Mouse (Mus musculus) liver, embryonic 13.5 days (tissue): ENCODE results near the gene Mpped1. TPM values are rescaled to one million over a fixed set of nuclear protein-coding genes. Genes with fewer than 3 reads are reported as not detected.

Experiments
- ATAC-seq: fragments of 200-750 bp; cut with Nextera tagmentation; 2 replicates; pipeline ENCODE4 v1.8.0; 2017; ENCODE audit warnings: low read depth, mild to moderate bottlenecking, moderate number of reproducible peaks, moderate library complexity
- DNase-seq: peaks from one replicate; pipeline ENCODE4 v3.0.0; 2022
- H3K27ac ChIP-seq: fragments of 300-500 bp; sonication (generic); 2 replicates; pipeline ENCODE4 v1.5.1; 2015; ENCODE audit warnings: moderate library complexity, mild to moderate bottlenecking, inconsistent platforms
- H3K27me3 ChIP-seq: fragments of 300-500 bp; sonication (generic); 2 replicates; pipeline ENCODE4 v1.6.1; 2015; ENCODE audit warnings: mild to moderate bottlenecking, inconsistent platforms
- H3K36me3 ChIP-seq: fragments of 300-500 bp; sonication (generic); 2 replicates; pipeline ENCODE4 v1.6.1; 2015; ENCODE audit warnings: mild to moderate bottlenecking, inconsistent platforms
- H3K4me1 ChIP-seq: fragments of 300-500 bp; sonication (generic); replicated peaks from 2 replicates; pipeline ENCODE4 v1.6.1; 2015; ENCODE audit warnings: inconsistent platforms
- H3K4me2 ChIP-seq: fragments of 300-500 bp; sonication (generic); 2 replicates; pipeline ENCODE4 v1.6.1; 2015; ENCODE audit warnings: inconsistent platforms, mild to moderate bottlenecking, moderate library complexity
- H3K4me3 ChIP-seq: fragments of 300-500 bp; sonication (generic); replicated peaks from 2 replicates; pipeline ENCODE4 v1.5.1; 2015; ENCODE audit warnings: mild to moderate bottlenecking, inconsistent platforms
- H3K9ac ChIP-seq: fragments of 300-500 bp; sonication (generic); 2 replicates; pipeline ENCODE4 v1.6.1; 2015; ENCODE audit warnings: mild to moderate bottlenecking, inconsistent platforms
- H3K9me3 ChIP-seq: fragments of 300-500 bp; sonication (generic); replicated peaks from 2 replicates; pipeline ENCODE4 v1.6.1; 2016; ENCODE audit warnings: inconsistent platforms
- WGBS: fragments of 180-500 bp; shearing (Covaris S2); methylation state at CpG from one replicate; pipeline ENCODE4 v1.1.7; 2015; ENCODE audit not compliant: insufficient replicate concordance; 5-methylcytosine and 5-hydroxymethylcytosine counted together
- polyA plus RNA-seq: library from polyadenylated mRNA; unstranded; fragments of >200 nt; fragmentation: Nextera tagmentation; extraction: Ambion mirVana; gene quantifications from 2 replicates; pipeline ENCODE4 v1.2.1, GENCODE M21; 2015

The Mpped1 gene
- polyA plus RNA-seq, 1 experiment from 2014 or later = 0.05 TPM

DNA sequence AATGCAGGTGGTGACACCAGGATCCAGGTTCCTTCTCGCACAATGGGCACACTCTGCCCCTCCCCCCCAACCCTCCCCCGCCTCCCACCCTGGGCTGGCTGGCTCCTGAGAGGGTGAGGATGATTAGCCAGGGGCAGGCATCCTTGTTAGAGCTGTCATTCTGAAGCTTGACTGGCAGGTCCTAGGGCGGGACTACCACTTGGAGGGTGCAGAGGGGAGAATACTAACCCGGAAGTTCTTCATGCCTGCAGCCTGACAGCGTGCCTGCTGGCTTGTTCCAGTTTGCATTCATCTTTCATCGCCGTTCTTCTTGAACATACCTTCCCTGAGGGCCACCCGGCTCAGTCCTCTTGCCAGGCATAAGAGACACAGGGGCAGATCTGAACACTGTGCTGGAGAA is 67.3 kb downstream of the Mpped1 start:
- no peak overlapping the region for H3K9ac ChIP-seq
- no peak for ATAC-seq
- 38% methylated on average over 8 of the region's 8 CpGs for WGBS
- no peaks in the 10 kb centered on the region for H3K9me3 ChIP-seq
- no peak for DNase-seq
- H3K27me3 ChIP-seq = no peaks in the 10 kb centered on the region
- no peaks in the 10 kb centered on the region for H3K36me3 ChIP-seq
- H3K4me3 ChIP-seq = no peak overlapping the region
- H3K27ac ChIP-seq = no peak overlapping the region
- no peaks in the 10 kb centered on the region for H3K4me1 ChIP-seq
- no peak overlapping the region for H3K4me2 ChIP-seq

DNA sequence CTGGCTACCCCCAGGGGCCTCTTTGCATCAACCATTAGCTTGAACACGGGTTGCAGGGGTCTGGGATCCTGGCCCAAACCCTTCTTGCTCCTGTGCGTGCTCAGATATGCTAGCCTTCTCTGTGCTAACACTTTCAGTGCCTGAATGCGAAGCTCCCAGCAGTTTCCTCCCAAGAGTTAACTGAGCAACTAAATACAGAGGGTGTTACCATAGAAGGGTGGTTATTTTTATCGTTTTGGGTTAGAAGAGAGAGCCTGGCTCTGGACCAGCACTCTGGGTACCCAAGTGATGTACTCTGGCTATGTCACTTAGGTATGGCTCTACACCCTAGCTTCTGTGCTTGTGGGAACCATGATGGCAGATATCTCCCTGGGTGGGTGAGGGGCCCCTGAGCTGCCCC is 68.2 kb downstream of the Mpped1 start:
- H3K4me1 ChIP-seq = no peaks in the 10 kb centered on the region
- DNase-seq (no peak), ATAC-seq (no peak)
- H3K9ac ChIP-seq = no peak overlapping the region
- H3K9me3 ChIP-seq = no peaks in the 10 kb centered on the region
- H3K27ac ChIP-seq = no peak overlapping the region
- 56% methylated on average over 4 of the region's 4 CpGs for WGBS
- H3K4me3 ChIP-seq = no peak overlapping the region
- H3K4me2 ChIP-seq = no peak overlapping the region
- H3K36me3 ChIP-seq = no peaks in the 10 kb centered on the region
- H3K27me3 ChIP-seq = no peaks in the 10 kb centered on the region

DNA sequence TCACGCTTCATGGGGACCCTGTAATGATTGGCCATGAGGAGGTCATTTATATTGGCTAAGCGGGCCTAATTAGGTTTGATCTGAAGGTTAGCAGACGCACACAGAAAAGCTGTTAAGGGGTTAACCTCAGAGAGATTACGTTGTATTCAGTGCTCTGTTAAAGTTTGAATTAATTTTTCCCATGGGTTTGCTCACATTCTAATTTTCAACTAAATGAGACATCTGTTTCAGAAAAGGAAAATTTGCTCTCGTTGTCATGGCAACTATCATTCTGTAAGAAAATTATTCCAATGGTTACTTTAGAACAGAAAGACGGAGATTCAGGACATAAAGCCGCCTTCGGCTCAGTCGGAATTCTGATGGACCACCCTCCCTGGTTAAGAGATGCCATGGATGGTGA is 68.9 kb downstream of the Mpped1 start:
- H3K27me3 ChIP-seq = no peaks in the 10 kb centered on the region
- no peak overlapping the region for H3K4me3 ChIP-seq
- no peaks in the 10 kb centered on the region for H3K36me3 ChIP-seq
- no peak overlapping the region for H3K9ac ChIP-seq
- DNase-seq (no peak), ATAC-seq (no peak)
- no peaks in the 10 kb centered on the region for H3K9me3 ChIP-seq
- 69% methylated on average over 9 of the region's 9 CpGs for WGBS
- H3K27ac ChIP-seq = no peak overlapping the region
- H3K4me2 ChIP-seq = no peak overlapping the region
- H3K4me1 ChIP-seq = no peaks in the 10 kb centered on the region

DNA sequence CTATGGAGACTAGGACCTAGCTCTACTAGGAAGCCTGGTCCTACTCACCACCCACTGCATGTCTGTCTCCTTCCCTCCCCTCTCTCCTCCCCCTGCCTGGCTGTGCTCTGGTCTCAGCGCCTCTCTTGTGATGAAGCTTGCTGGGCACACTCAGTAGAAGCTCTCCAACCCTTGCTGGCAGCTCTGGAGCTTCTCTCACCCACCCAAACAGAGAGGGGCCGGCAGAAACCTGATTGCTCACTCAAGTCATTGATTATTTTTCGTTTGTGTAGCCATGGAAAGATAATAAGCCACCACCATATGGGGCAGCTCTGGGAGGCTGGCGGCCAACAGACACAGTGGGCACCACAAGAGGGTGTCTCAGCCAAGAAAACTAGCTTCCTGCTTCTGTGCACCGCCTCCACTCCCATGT is 74.1 kb downstream of the Mpped1 start:
- H3K4me2 ChIP-seq = no peak overlapping the region
- WGBS = 39% methylated on average over 5 of the region's 5 CpGs
- no peaks in the 10 kb centered on the region for H3K9me3 ChIP-seq
- H3K36me3 ChIP-seq = no peaks in the 10 kb centered on the region
- H3K9ac ChIP-seq = no peak overlapping the region
- H3K27ac ChIP-seq = no peak overlapping the region
- DNase-seq (no peak), ATAC-seq (no peak)
- H3K27me3 ChIP-seq = no peaks in the 10 kb centered on the region
- H3K4me3 ChIP-seq = no peak overlapping the region
- H3K4me1 ChIP-seq = no peaks in the 10 kb centered on the region

DNA sequence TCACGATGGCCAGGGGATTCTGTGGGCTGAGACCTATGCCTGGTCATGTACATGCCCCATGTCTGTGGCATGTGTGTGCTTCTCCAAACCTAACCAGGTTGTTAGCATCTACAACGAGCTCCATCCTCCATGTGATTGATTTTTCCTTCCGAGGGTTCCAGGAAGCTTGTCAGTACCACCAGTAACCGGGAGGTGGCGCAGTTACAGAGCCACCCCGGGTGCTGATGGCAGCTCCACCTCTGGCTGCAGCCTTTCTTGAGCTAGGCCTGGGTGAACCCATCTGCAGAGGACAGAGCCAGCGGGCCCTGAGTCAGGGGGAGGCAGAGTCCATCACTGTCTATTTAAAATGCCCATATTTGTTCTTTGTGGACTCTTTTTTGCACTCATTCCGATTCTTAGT is 77.9 kb downstream of the Mpped1 start:
- Histone ChIP-seq H3K4me2 (no peak overlapping the region), H3K9me3 (no peaks in the 10 kb centered on the region), H3K4me1 (no peaks in the 10 kb centered on the region), H3K27me3 (no peaks in the 10 kb centered on the region), H3K4me3 (no peak overlapping the region), H3K27ac (no peak overlapping the region), H3K9ac (no peak overlapping the region), H3K36me3 (no peaks in the 10 kb centered on the region)
- DNase-seq (no peak), ATAC-seq (no peak)
- WGBS = 13% methylated on average over 8 of the region's 8 CpGs

DNA sequence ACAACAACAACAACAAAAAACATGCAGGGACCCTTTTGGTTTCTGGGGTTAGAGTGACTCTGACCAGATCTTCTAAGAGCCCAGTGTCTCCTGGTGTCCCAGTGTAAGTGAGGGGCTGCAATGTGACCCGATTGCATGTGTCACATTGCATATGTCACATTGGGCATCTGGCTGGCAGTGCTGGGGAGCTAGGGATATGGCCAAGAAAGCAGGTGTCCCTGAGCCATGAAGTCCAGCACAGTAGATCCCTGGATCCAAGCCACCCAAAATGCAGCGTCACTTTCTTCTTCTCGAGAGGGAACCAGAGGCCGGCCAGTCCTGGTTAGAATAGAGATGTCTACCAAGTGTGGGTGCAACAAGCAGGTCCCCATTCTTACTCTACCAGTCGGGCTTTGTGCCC is 86.4 kb downstream of the Mpped1 start:
- no peak for ATAC-seq
- no peak for DNase-seq
- Histone ChIP-seq H3K27ac (no peak overlapping the region), H3K4me3 (no peak overlapping the region), H3K4me2 (no peak overlapping the region), H3K9me3 (no peaks in the 10 kb centered on the region), H3K36me3 (no peaks in the 10 kb centered on the region), H3K27me3 (no peaks in the 10 kb centered on the region), H3K9ac (no peak overlapping the region), H3K4me1 (no peaks in the 10 kb centered on the region)
- 72% methylated on average over 5 of the region's 5 CpGs for WGBS

DNA sequence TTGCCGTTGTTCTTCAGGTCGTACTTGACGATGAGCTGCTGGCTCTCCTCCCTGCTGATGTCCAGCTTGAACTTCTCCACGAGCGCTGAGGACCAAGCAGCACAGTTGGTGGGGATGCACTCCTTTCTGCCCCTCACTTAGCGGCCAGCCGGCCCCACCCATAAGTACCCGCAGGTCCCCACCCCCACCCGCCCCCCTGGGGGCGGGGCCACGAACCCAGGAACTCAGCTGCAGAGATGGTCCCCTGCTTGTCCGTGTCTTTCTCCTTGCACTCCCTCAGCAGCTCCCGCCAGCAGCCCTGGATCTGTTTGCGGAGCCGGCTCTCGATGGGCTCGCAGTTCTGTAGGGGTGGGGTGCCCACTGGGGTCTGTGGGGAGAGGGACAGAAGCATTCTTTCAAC is 91.7 kb downstream of the Mpped1 start:
- no peak overlapping the region for H3K4me2 ChIP-seq
- WGBS = 10% methylated on average over 17 of the region's 17 CpGs
- peaks cover 3% of the 10 kb centered on the region; the same call in 1 of the 2 replicates for H3K27me3 ChIP-seq
- ATAC-seq (no peak), DNase-seq (no peak)
- H3K4me1 ChIP-seq = no peaks in the 10 kb centered on the region
- H3K4me3 ChIP-seq = no peak overlapping the region
- no peak overlapping the region for H3K27ac ChIP-seq
- H3K9me3 ChIP-seq = no peaks in the 10 kb centered on the region
- no peak overlapping the region for H3K9ac ChIP-seq
- no peaks in the 10 kb centered on the region for H3K36me3 ChIP-seq

DNA sequence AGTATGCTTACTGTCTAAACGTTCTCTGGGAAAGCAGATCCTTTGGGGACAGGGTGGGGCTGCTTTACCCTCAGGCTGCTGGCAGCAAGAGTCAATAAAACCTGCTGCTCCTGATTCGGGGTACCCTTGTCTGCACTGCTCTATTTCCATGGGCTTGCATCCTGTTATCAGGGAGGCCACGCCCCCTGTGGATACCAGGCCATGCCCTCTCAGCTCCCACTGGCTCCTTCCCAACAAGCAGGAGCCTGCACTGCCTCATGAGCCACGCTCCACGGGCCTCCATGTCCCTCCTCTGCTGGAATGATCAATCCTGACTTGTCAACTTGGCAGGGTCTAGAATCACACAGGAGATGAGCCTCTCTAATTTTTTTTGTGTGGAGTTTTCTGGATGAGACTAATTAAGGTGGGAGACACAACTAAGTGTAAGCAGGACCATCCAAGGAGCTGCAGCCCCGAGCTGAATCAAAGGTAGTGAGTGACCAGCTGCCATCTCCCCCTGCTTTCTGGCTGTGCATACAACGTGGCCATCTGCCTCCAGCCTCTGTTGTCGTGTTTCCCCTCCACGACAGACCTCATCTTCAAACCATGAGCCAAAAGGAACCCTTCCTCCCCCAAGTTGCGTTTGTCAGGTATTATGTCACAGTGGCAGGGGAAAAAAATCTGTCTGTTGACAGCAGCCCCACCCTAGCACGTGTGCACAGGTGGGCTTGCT is 98.0 kb downstream of the Mpped1 start:
- no peak for DNase-seq
- H3K27me3 ChIP-seq = no peaks in the 10 kb centered on the region
- no peak for ATAC-seq
- no peak overlapping the region for H3K9ac ChIP-seq
- no peak overlapping the region for H3K27ac ChIP-seq
- no peaks in the 10 kb centered on the region for H3K4me1 ChIP-seq
- no peaks in the 10 kb centered on the region for H3K9me3 ChIP-seq
- H3K4me3 ChIP-seq = no peak overlapping the region
- H3K4me2 ChIP-seq = no peak overlapping the region
- H3K36me3 ChIP-seq = no peaks in the 10 kb centered on the region
- WGBS = 44% methylated on average over 11 of the region's 11 CpGs

DNA sequence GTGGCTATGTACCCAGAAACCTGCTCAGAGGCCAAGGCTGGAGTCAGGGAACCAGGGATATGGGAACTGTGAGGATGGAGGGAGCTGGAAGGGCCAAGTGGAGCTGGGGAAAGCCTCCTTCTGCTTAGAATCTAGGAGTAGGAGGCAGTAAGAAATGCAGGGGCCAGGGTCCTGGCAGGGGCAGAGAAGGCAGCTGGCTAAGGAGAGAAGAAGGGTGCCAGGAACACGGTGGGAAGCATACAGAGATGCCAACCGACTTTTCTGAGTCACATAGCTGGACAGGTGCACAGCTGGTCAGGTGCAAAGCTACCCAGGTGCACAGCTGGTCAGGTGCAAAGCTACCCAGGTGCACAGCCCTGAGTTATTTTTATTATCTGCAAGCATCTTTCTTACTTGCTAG is 98.6 kb downstream of the Mpped1 start:
- H3K4me1 ChIP-seq = no peaks in the 10 kb centered on the region
- H3K9ac ChIP-seq = no peak overlapping the region
- no peak overlapping the region for H3K4me3 ChIP-seq
- 64% methylated on average over 2 of the region's 2 CpGs for WGBS
- DNase-seq (no peak), ATAC-seq (no peak)
- no peaks in the 10 kb centered on the region for H3K27me3 ChIP-seq
- H3K9me3 ChIP-seq = no peaks in the 10 kb centered on the region
- H3K27ac ChIP-seq = no peak overlapping the region
- H3K4me2 ChIP-seq = no peak overlapping the region
- H3K36me3 ChIP-seq = no peaks in the 10 kb centered on the region

DNA sequence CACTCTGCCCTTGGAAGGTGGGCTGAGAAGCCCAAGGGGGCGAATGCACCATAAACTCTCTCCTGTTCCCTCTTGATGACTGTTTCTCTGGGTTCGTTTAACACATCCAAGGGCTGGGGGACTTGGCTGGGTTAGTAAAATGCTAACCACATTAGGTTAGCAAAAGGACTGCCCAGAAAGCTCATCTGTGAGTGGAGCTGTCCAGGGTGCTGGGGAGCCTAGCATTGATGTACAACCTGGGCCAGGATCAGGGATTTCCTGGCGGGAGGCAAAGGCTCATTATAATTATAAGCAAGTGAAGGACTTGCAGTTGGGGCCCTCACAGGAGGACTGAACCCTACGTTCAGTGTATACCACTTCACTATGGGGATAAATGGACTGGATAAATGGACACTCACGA is 100.6 kb downstream of the Mpped1 start:
- no peak overlapping the region for H3K4me3 ChIP-seq
- H3K27ac ChIP-seq = no peak overlapping the region
- no peaks in the 10 kb centered on the region for H3K27me3 ChIP-seq
- WGBS = 20% methylated on average over 5 of the region's 5 CpGs
- H3K9me3 ChIP-seq = no peaks in the 10 kb centered on the region
- no peaks in the 10 kb centered on the region for H3K4me1 ChIP-seq
- no peak overlapping the region for H3K4me2 ChIP-seq
- no peaks in the 10 kb centered on the region for H3K36me3 ChIP-seq
- DNase-seq (no peak), ATAC-seq (no peak)
- no peak overlapping the region for H3K9ac ChIP-seq

DNA sequence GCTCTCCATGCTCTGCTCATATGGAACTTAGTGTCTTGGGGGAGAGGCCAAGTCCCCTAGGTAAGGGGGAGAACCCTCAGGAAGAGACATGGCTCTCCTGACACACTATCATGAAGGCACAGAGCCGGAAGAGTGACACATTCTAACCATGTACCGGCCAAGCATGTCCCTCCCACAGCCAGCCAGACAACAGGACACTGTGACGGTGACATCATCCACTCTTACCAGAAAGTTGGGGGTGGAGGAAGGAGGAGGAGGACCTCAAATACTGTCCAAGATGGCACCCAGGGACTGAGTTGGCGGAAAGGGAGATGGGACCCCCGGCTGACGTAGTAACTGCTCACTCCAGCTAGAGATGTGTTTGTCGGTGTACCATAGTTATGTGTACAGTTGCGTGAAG is 104.6 kb downstream of the Mpped1 start:
- H3K27ac ChIP-seq = no peak overlapping the region
- H3K9ac ChIP-seq = no peak overlapping the region
- no peak overlapping the region for H3K4me2 ChIP-seq
- no peak for DNase-seq
- no peaks in the 10 kb centered on the region for H3K4me1 ChIP-seq
- no peaks in the 10 kb centered on the region for H3K27me3 ChIP-seq
- 82% methylated on average over 8 of the region's 8 CpGs for WGBS
- H3K4me3 ChIP-seq = no peak overlapping the region
- no peaks in the 10 kb centered on the region for H3K36me3 ChIP-seq
- no peak for ATAC-seq
- H3K9me3 ChIP-seq = no peaks in the 10 kb centered on the region

DNA sequence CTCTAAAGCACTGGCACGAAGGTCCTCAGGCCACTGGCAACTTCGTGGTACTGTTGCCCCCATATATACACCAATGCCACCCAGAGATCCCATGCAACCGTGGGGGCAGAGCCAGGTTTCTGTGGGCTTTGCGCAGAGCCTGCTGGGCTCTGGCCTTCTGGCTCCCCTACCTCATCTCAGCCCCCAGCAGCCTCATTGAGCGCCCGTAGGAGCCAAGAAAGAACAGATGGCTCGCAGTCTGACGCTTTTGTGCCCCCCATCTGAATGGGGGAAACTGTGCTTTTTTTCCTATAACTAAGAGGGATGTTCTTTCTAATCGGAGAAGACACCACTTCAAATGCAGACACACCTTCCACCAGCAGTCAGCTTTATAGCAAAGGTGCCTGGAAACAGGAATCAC is 105.0 kb downstream of the Mpped1 start:
- no peak overlapping the region for H3K4me2 ChIP-seq
- no peak overlapping the region for H3K9ac ChIP-seq
- DNase-seq = no peak
- no peaks in the 10 kb centered on the region for H3K36me3 ChIP-seq
- H3K9me3 ChIP-seq = no peaks in the 10 kb centered on the region
- WGBS = 70% methylated on average over 9 of the region's 9 CpGs
- ATAC-seq = no peak
- H3K4me3 ChIP-seq = no peak overlapping the region
- H3K27me3 ChIP-seq = no peaks in the 10 kb centered on the region
- H3K27ac ChIP-seq = no peak overlapping the region
- H3K4me1 ChIP-seq = no peaks in the 10 kb centered on the region
